Mouse (Mus musculus): ENCODE data around the gene Shank1. TPM values are rescaled to one million over a fixed set of nuclear protein-coding genes. Genes with fewer than 3 reads are reported as not detected.

Shank1 gene
- total RNA-seq (2021): 100 to 1,000 TPM; 647 to 698 TPM
- long read RNA-seq, experiment 1, partial matches to known transcripts: 9 of 66 reads
- long read RNA-seq, experiment 1, other reads (novel, unspliced or antisense): 57 of 66 reads
- long read RNA-seq, experiment 2, partial matches to known transcripts: 7 of 65 reads
- long read RNA-seq, experiment 2, other reads (novel, unspliced or antisense): 58 of 65 reads

GRCm38 (mm10) chr7:44309475-44310284, at the start of gene Shank1:
Gene Shank1, plus strand, starts transcription at chr7:44310253.
- no peak for DNase-seq (ENCODE audit: low spot score in 2 of 2)
- Histone ChIP-seq H3K4me3 (peak within 1 kb of the TSS; percentile 79), H3K27ac (peak within 1 kb of the TSS; percentile 96)
- TF ChIP-seq CTCF (conservative IDR thresholded peaks at IDR 0.05): no peak

- Histone ChIP-seq H3K27ac (no peak overlapping the region), H3K4me3 (no peak overlapping the region)
- DNase-seq (ENCODE audit: low spot score in 2 of 2): no peak
- TF ChIP-seq CTCF (conservative IDR thresholded peaks at IDR 0.05): no peak
These were observed 49.6 kb upstream of the Shank1 start for GRCm38 (mm10) chr7:44260410-44260809.

GRCm38 (mm10) chr7:44261147-44261546, 48.9 kb upstream of the Shank1 start, which contains the start of gene Gm15517:
Gene Gm15517, plus strand, starts transcription at chr7:44261447.
- no peak for DNase-seq (ENCODE audit: low spot score in 2 of 2)
- no peak for TF ChIP-seq CTCF (conservative IDR thresholded peaks at IDR 0.05)
- Histone ChIP-seq H3K27ac (no peak within 1 kb of the TSS), H3K4me3 (no peak within 1 kb of the TSS)

- Histone ChIP-seq H3K27ac (no peak overlapping the region), H3K4me3 (peak overlapping the region; percentile 51)
- DNase-seq (ENCODE audit: low spot score in 2 of 2): peak; percentile 94 to 99
- TF ChIP-seq CTCF (conservative IDR thresholded peaks at IDR 0.05): peak; percentile 94
These were observed 47.0 kb upstream of the Shank1 start for GRCm38 (mm10) chr7:44262791-44263643.

GRCm38 (mm10) chr7:44268117-44268516, 41.9 kb upstream of the Shank1 start:
- DNase-seq (ENCODE audit: low spot score in 2 of 2): no peak
- Histone ChIP-seq H3K4me3 (no peak overlapping the region), H3K27ac (no peak overlapping the region)
- TF ChIP-seq CTCF (conservative IDR thresholded peaks at IDR 0.05): no peak

GRCm38 (mm10) chr7:44269397-44269796, 40.7 kb upstream of the Shank1 start:
- Histone ChIP-seq H3K4me3 (no peak overlapping the region), H3K27ac (no peak overlapping the region)
- no peak for TF ChIP-seq CTCF (conservative IDR thresholded peaks at IDR 0.05)
- DNase-seq (ENCODE audit: low spot score in 2 of 2): no peak

- DNase-seq (ENCODE audit: low spot score in 2 of 2): no peak
- H3K27ac ChIP-seq: no peak overlapping the region
- TF ChIP-seq CTCF (conservative IDR thresholded peaks at IDR 0.05): no peak
- H3K4me3 ChIP-seq: no peak overlapping the region
These were observed 38.7 kb upstream of the Shank1 start for GRCm38 (mm10) chr7:44271309-44271708.

GRCm38 (mm10) chr7:44272546-44272945, 37.5 kb upstream of the Shank1 start:
- DNase-seq (ENCODE audit: low spot score in 2 of 2): no peak
- TF ChIP-seq CTCF (conservative IDR thresholded peaks at IDR 0.05): no peak
- H3K27ac ChIP-seq: no peak overlapping the region
- H3K4me3 ChIP-seq: no peak overlapping the region

- DNase-seq (ENCODE audit: low spot score in 2 of 2): no peak
- Histone ChIP-seq H3K27ac (no peak overlapping the region), H3K4me3 (no peak overlapping the region)
- TF ChIP-seq CTCF (conservative IDR thresholded peaks at IDR 0.05): no peak
These were observed 36.6 kb upstream of the Shank1 start for GRCm38 (mm10) chr7:44273446-44273845.

- Histone ChIP-seq H3K4me3 (no peak overlapping the region), H3K27ac (no peak overlapping the region)
- DNase-seq (ENCODE audit: low spot score in 2 of 2): no peak
- no peak for TF ChIP-seq CTCF (conservative IDR thresholded peaks at IDR 0.05)
These were observed 36.0 kb upstream of the Shank1 start for GRCm38 (mm10) chr7:44274096-44274495.

GRCm38 (mm10) chr7:44275546-44275945, 34.5 kb upstream of the Shank1 start:
- 0 out of 2 replicates have a peak, but pooled peaks have one; percentile 13 for TF ChIP-seq CTCF (conservative IDR thresholded peaks at IDR 0.05)
- no peak for DNase-seq (ENCODE audit: low spot score in 2 of 2)
- Histone ChIP-seq H3K27ac (no peak overlapping the region), H3K4me3 (no peak overlapping the region)

GRCm38 (mm10) chr7:44276461-44277249, 33.4 kb upstream of the Shank1 start:
- no peak overlapping the region for H3K4me3 ChIP-seq
- TF ChIP-seq CTCF (conservative IDR thresholded peaks at IDR 0.05): no peak
- H3K27ac ChIP-seq: no peak overlapping the region
- no peak for DNase-seq (ENCODE audit: low spot score in 2 of 2)

Measured in layer of hippocampus, adult 2 months (tissue).